Mouse (Mus musculus) v-Abl transformed pro-B cells (cell line): ENCODE results near the gene Echdc2.
"Not testable (repeated sequence)": the region's sequence is repeated elsewhere in the genome, so short reads cannot be mapped to it uniquely, and the experiment has no call there.

Experiments
- in situ Hi-C, 2 experiments: fragments of 400-800 bp; cut with MboI; formaldehyde crosslinking; loops; one replicate each; pipeline ENCODE4 v1.15.1; 2025; ENCODE audit not compliant: unreplicated experiment in 2 of 2

Echdc2 gene

DNA sequence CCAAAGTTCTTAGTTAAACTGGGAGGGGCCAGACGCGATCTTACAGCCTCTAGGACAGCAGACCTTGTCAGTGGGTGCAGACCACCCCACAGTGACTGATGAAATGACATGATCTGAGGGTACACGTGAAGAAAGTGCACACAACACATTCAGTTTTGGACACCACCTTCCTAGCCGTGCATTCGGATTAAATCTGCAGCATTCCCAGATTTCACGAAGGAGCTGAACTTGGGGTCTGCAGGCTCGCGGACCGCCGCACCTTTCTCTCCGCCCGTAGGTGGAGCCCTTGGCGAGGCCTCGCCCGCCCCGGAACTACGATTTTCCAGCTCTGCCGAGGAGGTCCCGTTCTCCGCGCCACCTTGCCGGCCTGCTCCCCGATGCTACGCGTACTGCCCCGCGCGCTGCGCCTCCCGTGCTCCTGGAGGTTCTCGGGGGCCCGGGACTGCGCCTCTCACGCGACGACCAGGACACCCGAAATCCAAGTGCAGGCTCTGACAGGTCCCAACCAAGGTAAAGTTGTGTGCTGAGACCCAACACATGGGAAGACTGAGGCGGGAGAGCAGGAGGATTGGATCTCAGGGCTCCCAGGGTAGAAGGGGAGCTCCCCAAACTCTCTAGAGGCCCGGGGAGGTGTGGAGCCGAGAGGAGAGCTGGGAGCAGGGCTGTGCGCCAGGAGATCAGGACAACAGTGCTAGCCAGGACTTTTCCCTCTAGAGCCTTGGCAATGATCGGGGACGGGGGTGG lies at the start of gene Echdc2:
Gene Echdc2, plus strand, starts transcription at position 286 of the 744 bp plus-strand sequence.
- in situ Hi-C loops = no loop called here

DNA sequence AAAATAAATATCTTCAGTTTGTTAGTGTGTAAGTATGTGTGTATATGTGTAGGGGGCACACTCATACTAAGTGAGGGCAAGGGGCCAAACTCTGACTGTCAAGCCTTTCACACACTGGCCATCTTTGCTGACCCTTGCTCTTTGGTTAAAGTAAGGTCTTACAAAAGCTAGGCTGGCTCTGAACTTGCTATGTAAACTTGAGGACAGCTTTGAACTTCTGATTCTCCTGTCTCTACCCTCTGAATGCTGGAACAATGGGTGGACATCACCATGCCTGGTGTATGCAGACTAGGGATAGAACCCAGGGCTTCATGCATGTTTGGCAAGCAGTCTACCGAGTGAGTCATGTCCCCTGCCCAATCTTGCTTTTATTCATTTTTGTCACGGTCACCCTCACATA lies 48.8 kb upstream of the Echdc2 start:
- in situ Hi-C loops = loop anchor here (5.0 to 25.0 kb wide), 3 partner anchors 179 to 206 kb away; partner anchors contain the start of gene Cpt2 (in 1 of the 2)

DNA sequence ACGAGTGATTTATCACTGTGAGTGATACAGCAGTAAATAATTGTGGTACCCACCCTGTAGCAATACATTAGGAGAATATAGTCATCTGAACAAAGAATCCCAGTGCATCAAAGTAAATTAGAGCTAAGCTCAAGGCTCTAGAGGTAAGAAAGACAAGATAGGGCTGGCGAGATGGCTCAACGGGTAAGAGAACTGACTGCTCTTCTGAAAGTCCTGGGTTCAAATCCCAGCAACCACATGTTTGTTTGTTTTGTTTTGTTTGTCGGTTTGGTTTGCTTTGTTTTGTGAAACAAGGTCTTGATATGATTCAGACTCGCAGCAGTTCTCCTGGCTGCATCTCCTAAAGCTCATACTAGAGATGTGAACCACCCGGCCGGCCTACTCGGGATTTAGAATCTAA lies 47.7 kb upstream of the Echdc2 start:
- in situ Hi-C loops = loop anchor here (5.0 to 25.0 kb wide), 3 partner anchors 180 to 205 kb away; partner anchors contain the start of gene Cpt2 (in 1 of the 2)

DNA sequence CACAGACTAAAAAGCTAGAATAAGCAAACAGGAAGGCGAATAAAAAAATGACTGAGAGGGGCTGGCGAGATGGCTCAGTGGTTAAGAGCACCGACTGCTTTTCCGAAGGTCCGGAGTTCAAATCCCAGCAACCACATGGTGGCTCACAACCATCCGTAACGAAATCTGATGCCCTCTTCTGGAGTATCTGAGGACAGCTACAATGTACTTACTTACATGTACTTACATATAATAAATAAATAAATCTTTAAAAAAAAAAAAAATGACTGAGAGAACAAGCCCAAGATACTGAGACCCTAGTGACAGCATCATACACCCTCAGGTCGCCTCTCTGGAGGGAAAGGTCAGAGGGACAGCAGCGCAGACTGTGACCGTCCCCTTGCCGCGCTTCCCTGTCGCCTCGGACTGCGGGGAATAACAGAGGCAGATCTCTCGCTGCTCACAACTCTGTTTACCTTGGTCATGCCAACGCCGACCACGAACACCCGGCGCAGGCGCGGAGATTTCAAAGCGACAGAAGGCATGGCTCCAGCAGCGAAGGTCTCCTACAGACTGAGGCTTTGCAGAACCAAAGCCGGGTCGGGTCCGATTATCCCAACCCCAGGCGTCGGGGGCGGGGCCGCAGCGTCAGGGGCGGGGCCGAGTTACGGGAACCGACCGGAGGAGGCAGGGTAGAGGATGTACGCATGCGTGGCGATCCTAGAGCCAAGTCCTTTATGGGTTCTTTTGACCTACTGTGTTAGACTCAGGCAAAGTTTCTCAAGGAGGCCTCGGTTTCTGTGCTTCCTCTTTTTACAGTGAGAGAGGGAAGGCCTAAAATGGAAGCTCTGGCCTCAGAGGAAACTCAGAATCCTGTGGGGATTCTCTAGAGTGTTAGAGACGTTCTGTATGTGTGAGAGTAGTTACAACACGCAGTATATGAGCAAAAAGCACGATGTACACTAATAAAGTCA lies 47.0 kb upstream of the Echdc2 start:
- in situ Hi-C loops = loop anchor here (5.0 to 25.0 kb wide), 3 partner anchors 181 to 204 kb away; partner anchors contain the start of gene Cpt2 (in 1 of the 2)

DNA sequence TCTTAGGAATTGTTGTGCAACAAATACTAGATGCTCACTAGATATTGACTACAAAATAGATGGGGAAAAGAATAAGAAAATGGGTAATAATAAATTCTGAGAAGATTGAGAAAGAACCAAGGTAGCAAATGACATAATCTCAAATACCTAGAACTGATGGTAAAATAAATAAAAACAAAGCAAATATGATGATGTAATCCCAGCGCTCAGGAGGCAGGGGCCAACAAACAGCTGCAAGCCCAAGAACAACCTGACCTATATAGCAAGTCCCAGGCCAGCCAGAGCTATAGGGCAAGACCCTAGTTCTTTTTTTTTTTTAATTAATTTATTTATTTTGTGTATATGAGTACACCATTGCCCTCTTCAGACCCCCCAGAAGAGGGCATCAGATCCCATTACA lies 41.1 kb upstream of the Echdc2 start:
- in situ Hi-C loops = loop anchor here in 1 of 2 experiments (5.0 to 25.0 kb wide), 2 partner anchors 187 to 198 kb away; no protein-coding TSS in a partner anchor

DNA sequence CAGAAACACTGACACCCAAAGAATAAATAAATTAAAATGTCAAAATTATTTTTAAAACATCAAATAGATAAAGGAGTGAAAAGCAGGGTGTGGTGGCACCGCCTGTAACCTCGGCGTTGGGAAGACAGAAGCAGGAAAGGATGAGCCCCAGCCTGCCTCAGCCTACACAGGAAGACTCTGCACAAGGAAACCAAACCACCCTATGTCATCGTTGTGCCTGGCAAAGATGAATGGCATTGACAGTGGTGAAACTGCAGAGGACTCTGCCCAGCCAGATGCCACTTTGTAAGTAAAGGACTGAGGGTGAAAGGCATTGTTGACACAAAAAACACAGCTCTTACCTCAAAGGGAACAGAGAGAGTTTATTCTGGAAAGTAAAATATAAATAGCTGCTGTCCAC lies 39.0 kb upstream of the Echdc2 start:
- in situ Hi-C loops = no loop called here

DNA sequence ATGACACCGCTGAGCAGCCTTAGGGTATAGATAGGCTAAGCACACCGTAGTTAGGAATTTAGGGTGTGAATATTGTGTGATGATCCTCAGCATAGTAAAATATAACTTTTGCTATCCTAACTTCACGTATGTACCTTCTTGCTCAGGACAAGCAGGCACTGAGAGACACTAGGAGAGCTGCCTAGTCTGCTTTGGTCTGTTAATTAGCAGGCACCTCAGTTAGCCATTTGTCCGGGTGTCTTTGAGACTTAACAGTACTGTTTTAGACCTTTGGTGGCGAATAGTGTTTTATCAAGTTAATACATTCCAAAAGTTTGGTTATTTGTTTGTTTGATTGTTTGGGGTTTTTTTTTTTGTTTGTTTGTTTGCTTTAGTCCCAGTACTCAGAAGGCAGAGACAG lies 37.7 kb upstream of the Echdc2 start:
- in situ Hi-C loops = no loop called here

DNA sequence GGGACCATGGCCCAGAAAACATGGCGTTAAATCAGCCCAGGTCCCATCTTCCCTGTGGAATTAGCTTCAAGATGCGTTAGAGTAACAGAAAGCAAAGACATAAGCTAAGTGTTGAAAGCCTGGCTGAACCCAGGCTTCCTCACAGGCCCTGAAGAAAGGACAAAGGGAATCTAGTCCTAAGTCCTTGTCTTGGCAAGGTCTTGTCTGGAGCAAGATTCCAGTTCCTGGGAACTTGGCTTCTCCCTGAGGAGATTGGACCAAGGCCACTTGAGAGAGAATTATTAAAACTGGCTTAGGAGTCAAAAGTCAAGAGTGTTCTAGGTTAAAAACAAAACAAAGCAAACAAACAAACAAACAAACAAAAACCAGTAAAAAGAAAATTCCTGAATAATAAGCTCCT lies 36.9 kb upstream of the Echdc2 start:
- in situ Hi-C loops = no loop called here

DNA sequence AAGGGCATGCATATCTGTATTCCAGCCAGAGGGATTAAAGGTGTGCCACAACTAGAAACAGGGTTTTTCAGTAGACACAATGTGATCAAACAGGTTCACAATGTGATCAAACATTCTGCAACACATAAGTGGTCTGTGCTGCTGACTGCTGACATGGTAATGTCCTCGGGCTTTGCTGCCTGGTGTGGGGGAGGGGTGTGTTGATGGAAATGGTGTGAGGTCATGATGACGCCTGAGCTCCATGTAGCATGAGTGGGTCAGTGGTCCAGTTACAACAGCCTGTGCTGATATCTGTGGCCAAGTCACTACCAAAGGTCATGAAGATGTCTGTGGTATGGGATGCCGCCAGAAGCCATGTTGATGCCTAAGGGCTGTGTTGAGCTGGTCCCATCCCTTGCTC lies 34.8 kb upstream of the Echdc2 start:
- in situ Hi-C loops = no loop called here

DNA sequence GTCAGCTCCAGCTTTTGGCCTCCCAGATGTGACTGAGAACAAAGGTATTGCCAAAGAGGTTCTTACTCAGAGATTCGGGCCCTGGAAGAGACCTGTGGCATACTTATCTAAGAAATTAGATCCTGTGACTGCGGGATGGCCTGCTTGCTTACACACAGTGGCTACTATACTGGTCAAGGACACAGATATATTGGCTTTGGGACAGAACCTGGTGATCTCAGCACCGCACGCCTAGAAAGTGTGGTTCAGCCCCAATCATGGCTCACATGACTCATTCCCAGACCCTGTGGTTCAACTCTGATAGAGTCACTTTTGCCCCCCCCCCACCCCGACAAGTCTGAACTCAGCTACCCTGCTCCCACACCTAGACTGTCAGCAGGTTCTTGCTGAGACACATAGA lies 28.3 kb upstream of the Echdc2 start:
- in situ Hi-C loops = no loop called here

DNA sequence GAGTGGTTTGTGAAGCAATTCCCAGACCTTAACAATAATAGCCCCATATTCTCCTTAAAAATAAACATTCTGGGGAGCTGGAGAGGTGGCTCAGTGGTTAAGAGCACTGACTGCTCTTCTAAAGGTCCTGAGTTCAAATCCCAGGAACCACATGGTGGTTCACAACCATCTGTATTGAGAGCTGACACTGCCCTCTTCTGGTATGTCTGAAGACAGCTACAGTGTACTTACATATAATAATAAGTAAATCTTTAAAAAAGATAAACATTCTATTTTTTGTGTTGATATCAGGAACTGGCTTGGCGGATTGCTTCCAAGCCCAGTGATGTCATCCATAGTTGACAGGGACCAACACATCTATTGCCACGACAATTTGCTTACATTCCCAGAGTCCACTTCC lies 22.1 kb upstream of the Echdc2 start:
- in situ Hi-C loops = loop anchor here in 1 of 2 experiments (10.0 kb wide), 1 partner anchor 248 kb away; no protein-coding TSS in a partner anchor

DNA sequence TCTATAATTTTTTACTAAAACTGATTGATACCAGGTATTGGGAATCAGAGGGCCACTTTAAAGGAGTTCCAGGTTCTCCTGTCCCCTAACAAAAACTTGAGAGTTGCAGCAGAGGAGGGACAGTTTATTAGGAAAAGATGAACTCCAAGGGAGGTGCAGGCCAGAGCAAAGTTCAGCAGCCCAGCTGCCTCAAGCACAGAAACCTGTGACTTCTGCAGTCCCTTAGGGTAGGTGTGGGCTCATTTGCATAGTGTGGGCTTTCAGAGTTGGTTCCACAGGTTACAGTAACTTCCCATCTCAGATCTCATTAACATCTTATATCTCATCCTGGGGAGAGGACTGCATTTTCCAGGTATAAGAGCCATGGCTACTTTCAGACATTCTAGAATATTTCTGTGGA lies 21.5 kb upstream of the Echdc2 start:
- in situ Hi-C loops = loop anchor here in 1 of 2 experiments (10.0 kb wide), 1 partner anchor 249 kb away; no protein-coding TSS in a partner anchor

DNA sequence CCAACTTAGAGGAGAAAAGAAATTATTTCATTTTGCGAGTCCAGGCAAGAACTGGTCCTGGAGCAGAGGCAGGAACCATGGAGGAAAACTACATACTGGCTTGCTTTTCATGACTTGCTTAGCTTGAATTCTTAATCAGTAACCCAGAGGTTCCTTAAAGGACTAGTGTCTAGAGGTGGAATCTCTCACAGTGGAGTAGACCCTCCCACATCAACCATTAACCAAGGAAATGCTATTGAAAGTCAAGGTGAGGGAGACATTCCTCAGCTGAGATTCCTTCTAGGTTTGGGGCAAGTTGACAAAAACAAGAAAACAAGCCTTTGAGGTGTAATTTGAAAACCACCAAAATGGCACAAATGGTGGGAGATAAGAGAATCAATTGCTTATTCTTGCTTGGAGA lies 20.4 kb upstream of the Echdc2 start, which contains the start of gene Scp2:
Gene Scp2, minus strand, starts transcription at position 119 of the 400 bp plus-strand sequence.
- in situ Hi-C loops = loop anchor here in 1 of 2 experiments (10.0 kb wide), 1 partner anchor 250 kb away; no protein-coding TSS in a partner anchor

DNA sequence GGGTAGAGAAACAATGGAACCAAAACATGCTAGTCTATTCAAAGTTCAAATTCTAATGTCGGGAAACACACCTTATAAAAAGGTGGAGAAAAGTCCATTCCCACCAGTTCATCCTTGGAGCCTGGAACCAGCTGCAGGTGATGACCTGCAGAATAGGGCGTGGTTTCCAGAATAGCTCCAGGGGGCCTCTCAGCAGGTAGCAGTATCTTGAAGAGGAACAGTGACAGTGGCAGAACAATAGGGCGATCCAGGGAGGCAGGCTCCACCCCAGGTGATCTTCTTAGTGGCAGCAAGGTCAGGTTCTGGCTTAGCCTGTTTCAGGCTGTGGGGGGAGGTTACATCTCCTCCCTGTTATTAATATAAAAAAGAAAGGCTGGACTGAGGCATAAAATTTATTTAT lies 19.7 kb upstream of the Echdc2 start:
- in situ Hi-C loops = loop anchor here in 1 of 2 experiments (10.0 kb wide), 1 partner anchor 251 kb away; no protein-coding TSS in a partner anchor

DNA sequence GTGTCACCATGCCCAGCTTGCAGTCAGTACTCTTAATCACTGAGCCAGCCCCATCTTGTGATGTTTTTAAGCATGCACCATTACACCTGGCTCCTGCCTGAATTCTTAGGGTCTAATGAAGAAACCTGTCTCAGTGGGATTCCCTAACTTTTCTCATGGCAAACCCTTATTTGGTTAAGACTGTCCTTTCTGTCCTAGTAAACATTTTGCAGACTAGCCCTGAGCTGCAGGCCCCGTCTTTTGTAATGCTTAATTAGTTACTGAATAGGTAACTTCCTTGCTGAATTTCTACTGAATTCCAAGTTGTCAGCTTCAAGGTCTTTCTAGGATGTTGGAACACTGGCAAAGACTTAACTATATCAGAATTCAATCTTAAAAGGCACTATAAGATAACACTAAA lies 10.1 kb upstream of the Echdc2 start:
- in situ Hi-C loops = not testable (repeated sequence)

DNA sequence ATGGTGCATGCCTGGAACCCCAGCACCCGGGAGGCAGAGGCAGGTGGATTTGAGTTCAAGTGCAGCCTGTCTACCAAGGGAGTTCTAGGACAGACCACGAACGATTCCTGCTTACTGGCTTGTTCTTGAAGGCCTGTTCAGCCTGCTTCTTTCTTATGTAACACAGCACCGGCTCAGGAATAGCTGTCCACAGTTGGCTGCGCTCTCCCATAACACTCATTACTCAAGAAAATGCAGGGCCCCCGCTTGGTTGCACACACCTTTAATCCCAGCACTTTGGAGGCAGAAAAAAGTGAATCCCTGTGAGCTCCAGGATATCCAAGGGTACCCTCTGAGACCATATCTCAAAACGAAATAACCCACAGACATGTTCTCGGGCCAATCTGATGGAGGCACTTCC lies 3.3 kb upstream of the Echdc2 start:
- in situ Hi-C loops = no loop called here

DNA sequence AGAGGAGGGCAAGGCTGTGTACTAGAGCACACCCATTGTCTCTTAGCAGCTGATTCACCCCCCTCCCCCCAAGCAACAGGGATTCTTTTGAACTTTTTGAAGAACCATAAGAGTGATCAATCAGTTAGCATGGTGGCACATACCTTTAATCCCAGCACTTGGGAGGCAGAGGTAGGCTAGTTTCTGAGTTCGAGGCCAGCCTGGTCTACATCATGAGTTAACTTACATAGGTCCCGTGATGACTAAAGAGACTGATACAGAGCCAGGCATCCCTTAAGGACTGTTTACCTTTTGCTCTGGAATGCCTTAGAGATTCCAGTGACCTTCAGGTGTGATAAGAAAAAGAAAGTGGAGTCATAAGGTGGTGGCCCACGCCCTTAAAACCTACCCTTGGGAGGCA lies 1.9 kb upstream of the Echdc2 start:
- in situ Hi-C loops = no loop called here

DNA sequence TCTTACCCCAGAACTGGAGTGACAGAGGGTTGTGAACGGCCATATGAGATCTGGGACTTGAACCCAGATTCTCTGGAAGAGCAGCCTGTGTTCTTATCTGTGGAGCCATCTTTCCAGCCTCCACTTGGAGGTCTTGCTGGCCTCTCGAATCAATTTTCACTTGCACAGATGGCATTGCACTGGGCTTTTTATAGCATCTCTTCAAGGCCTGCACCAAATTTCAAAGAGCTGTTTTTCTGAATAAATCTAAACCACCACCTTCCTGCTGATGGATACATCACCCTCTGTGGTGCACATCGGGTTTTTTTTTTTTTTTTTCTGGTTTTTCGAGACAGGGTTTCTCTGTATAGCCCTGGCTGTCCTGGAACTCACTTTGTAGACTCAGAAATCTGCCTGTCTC lies 1.6 kb downstream of the Echdc2 start:
- in situ Hi-C loops = no loop called here

DNA sequence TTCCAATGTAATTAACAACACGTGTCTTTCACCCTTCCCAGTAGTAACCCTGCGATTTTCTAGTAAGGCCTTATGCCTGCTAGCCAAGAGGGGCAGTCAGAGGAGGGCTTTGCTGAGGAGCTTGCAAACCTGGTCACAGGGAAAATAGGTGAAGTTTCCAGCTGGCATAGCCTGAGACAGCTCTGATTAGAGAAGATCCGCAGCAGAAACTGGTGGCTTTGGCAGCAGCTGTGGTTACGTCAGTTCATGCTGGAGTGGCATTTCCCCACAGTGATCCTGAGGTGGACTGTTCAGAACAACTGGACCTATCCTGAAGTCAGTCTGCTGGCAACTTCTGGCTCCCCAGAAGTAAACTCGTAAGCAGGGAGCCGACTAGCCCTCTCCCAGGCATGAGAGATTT lies 2.8 kb downstream of the Echdc2 start:
- in situ Hi-C loops = no loop called here

DNA sequence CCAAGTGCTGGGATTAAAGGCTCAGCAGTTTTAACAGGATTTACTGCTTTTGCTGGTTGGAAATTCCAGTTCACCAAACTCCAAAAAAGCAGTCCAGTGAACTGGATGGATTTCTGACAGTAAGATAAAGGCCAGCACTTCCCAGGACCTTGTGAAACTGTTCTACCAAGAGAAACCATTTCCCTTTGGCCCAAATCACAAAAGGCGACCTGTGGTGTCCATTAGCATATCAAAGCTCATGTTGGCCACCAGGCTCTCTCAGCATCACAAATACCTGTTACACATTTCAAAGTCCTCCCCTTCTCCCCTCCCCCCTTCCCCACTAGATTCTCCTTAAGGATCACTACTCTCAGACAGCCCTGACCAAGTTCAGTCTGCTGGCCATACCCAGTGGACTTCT lies 17.0 kb downstream of the Echdc2 start:
- in situ Hi-C loops = no loop called here

DNA sequence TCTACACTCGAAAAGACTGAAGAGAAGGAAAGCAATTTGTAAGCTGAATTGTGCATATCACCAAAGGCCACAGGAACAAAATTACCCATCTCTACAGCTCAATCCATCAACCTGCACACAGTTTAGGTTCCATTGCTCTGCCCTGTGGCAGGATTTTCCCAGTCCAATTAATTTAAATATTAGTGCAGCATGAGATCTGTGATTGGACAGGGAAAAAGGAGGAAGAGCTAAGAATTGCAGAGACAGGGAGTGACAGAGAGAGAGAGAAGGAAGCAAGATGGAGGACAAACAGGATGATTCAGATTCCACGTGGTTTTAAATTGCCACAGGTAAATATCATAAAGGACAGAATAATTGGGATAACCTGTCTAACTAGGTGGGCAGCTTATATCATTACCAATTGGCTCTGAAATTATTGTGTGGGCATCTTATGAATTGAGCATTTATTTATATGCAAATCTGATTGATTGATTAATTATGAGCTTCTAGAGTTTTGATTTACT lies 27.6 kb downstream of the Echdc2 start:
- in situ Hi-C loops = no loop called here
